Mouse (Mus musculus): Measurements from ENCODE around the gene Hoxd4.

GRCm38 (mm10) chr2:74731799-74732512, 20.2 kb downstream of the Hoxd4 start:
- TF ChIP-seq CTCF (IDR thresholded peaks at IDR 0.05; ENCODE audit: control insufficient read depth, insufficient read depth, low read length) (no peak), POLR2A (IDR thresholded peaks at IDR 0.05; ENCODE audit: borderline replicate concordance, control insufficient read depth, low read depth, low read length) (no peak)
